Mouse (Mus musculus): ENCODE results near the gene Actn4. TPM values are rescaled to one million over a fixed set of nuclear protein-coding genes. Genes with fewer than 3 reads are reported as not detected.
"Not testable (repeated sequence)": the region's sequence is repeated elsewhere in the genome, so short reads cannot be mapped to it uniquely, and the experiment has no call there.

Gene Actn4
- polyA plus RNA-seq, 1 experiment from 2014 or later, result 216 TPM

GRCm38 (mm10) chr7:28983141-28983564 is 21.0 kb upstream of the Actn4 start:
- Histone ChIP-seq H3K9me3 (no peaks in the 10 kb centered on the region), H3K36me3 (peaks cover 20% of the 10 kb centered on the region), H3K27ac (peak overlapping the region; percentile 85), H3K4me1 (replicated peaks) (peaks cover 26% of the 10 kb centered on the region), H3K27me3 (ENCODE audit: insufficient read depth, poor library complexity, severe bottlenecking) (no peaks in the 10 kb centered on the region), H3K4me3 (peak overlapping the region; percentile 70)
- WGBS, result 73% methylated on average over 11 of the region's 11 CpGs
- DNase-seq (ENCODE audit: low spot score), result no peak

GRCm38 (mm10) chr7:28982274-28983013 is 20.3 kb upstream of the Actn4 start:
- no peak for DNase-seq (ENCODE audit: low spot score)
- no peaks in the 10 kb centered on the region for H3K27me3 ChIP-seq (ENCODE audit: insufficient read depth, poor library complexity, severe bottlenecking)
- H3K4me1 ChIP-seq (replicated peaks), result peaks cover 26% of the 10 kb centered on the region
- H3K9me3 ChIP-seq, result no peaks in the 10 kb centered on the region
- H3K36me3 ChIP-seq, result peaks cover 27% of the 10 kb centered on the region
- peak overlapping the region; percentile 85 for H3K27ac ChIP-seq
- H3K4me3 ChIP-seq, result peak overlapping the region; percentile 70
- 15% methylated on average over 19 of the region's 19 CpGs for WGBS

DNA sequence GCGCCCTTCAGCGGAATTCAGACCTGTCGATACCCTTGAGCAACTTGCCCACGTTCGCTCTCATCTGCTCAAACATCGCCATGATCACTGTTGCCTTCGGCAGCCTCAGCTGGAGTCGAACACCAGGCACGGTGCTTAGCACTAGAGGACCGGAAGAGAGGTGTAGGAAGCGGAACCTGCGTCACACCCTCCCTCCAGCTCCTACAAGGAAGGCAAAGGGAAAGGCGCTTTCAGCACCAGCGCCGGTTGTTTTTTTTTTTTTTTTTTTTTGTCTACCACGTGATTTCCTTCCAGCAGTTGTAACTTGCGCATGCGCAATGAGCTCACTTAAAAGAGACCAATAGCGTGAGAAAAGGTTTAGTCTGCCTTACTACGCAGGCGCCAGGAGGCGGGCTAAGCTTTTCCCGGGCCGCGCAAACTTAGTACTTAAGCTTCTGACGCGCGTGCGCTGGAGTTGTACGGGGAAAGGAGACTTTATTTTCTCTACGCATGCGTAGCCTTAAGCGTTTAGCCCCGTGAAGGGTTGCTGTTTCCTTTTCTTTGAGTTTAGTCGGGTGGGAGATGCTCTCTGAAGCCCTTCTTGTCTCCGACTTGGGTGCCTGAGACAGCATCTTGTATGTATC is 19.6 kb upstream of the Actn4 start, which contains the start of the genes Eif3k and Map4k1:
TSS of gene Eif3k (minus strand) at position 214 of the 623 bp plus-strand sequence.
TSS of gene Map4k1 (plus strand) at position 400 of the 623 bp plus-strand sequence.
- DNase-seq (ENCODE audit: low spot score), result peak; percentile 97
- H3K27me3 ChIP-seq (ENCODE audit: insufficient read depth, poor library complexity, severe bottlenecking), result no peaks in the 10 kb centered on the region
- H3K36me3 ChIP-seq, result peaks cover 34% of the 10 kb centered on the region
- peak within 1 kb of the TSS; percentile 70 for H3K4me3 ChIP-seq
- H3K9me3 ChIP-seq, result no peaks in the 10 kb centered on the region
- WGBS, result under 1% methylated on average over 36 of the region's 36 CpGs
- peaks cover 26% of the 10 kb centered on the region for H3K4me1 ChIP-seq (replicated peaks)
- H3K27ac ChIP-seq, result peak within 1 kb of the TSS; percentile 85

GRCm38 (mm10) chr7:28977556-28977955 is 15.4 kb upstream of the Actn4 start:
- H3K27me3 ChIP-seq (ENCODE audit: insufficient read depth, poor library complexity, severe bottlenecking), result no peaks in the 10 kb centered on the region
- no peak for DNase-seq (ENCODE audit: low spot score)
- H3K9me3 ChIP-seq, result no peaks in the 10 kb centered on the region
- H3K4me3 ChIP-seq, result no peak overlapping the region
- H3K4me1 ChIP-seq (replicated peaks), result peaks cover 14% of the 10 kb centered on the region
- no peak overlapping the region for H3K27ac ChIP-seq
- 92% methylated on average over 9 of the region's 9 CpGs for WGBS
- peaks cover 71% of the 10 kb centered on the region for H3K36me3 ChIP-seq

DNA sequence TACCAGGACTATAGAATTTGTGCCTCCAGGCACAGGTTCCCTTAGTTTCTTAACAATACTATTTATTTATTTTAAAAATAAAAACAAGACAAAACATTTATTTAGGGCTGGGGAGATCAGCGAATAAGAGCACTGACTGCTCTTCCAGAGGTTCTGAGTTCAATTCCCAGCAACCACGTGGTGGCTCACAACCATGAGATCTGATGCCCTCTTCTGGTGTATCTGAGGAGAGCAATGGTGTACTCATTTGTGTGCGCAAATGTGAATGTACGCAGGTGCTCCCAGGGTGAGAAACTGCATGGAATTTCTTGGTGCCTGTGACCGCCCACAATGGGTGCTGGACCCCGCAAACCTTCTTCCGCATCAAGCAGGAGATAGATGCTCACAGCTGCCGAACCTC is 10.9 kb upstream of the Actn4 start:
- 84% methylated on average over 8 of the region's 8 CpGs for WGBS
- Histone ChIP-seq H3K4me1 (replicated peaks) (peaks cover 5% of the 10 kb centered on the region; the same call in 1 of the 2 replicates), H3K27ac (no peak overlapping the region), H3K27me3 (ENCODE audit: insufficient read depth, poor library complexity, severe bottlenecking) (no peaks in the 10 kb centered on the region), H3K9me3 (no peaks in the 10 kb centered on the region), H3K4me3 (no peak overlapping the region), H3K36me3 (peaks cover 85% of the 10 kb centered on the region)
- DNase-seq (ENCODE audit: low spot score), result no peak

DNA sequence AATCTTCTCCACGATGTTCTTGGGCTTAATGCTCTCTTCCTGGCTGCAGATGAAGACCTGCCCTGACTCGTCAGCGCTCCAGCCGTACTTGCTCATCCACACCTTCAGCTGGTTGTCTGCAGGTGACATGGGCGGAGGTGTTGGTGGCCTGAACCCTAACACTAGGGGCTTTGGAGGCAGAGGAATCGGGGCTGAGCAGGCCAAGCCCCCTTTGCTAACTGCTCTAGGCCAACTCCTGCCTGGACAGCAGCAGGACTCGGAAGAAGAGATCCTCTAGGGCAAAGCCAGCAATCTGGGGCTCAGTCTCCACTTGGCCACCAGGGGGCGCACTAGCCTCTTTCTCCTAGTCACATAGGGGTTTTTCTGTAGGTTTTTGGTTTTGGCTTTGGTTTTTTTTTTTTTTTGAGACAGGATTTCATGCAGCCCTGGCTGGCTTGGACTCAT is 10.4 kb upstream of the Actn4 start:
- H3K9me3 ChIP-seq, result no peaks in the 10 kb centered on the region
- DNase-seq (ENCODE audit: low spot score), result peak; percentile 76
- H3K36me3 ChIP-seq, result peaks cover 80% of the 10 kb centered on the region
- no peak overlapping the region for H3K27ac ChIP-seq
- 73% methylated on average over 8 of the region's 8 CpGs for WGBS
- peaks cover 5% of the 10 kb centered on the region; the same call in 1 of the 2 replicates for H3K4me1 ChIP-seq (replicated peaks)
- no peaks in the 10 kb centered on the region for H3K27me3 ChIP-seq (ENCODE audit: insufficient read depth, poor library complexity, severe bottlenecking)
- no peak overlapping the region for H3K4me3 ChIP-seq

- 87% methylated on average over 6 of the region's 6 CpGs for WGBS
- Histone ChIP-seq H3K27ac (no peak overlapping the region), H3K4me3 (no peak overlapping the region), H3K4me1 (replicated peaks) (peaks cover 5% of the 10 kb centered on the region; the same call in 1 of the 2 replicates), H3K27me3 (ENCODE audit: insufficient read depth, poor library complexity, severe bottlenecking) (no peaks in the 10 kb centered on the region), H3K36me3 (peaks cover 72% of the 10 kb centered on the region), H3K9me3 (no peaks in the 10 kb centered on the region)
- DNase-seq (ENCODE audit: low spot score), result no peak
Observed at GRCm38 (mm10) chr7:28971770-28972269, 9.7 kb upstream of the Actn4 start.

- Histone ChIP-seq H3K27me3 (ENCODE audit: insufficient read depth, poor library complexity, severe bottlenecking) (no peaks in the 10 kb centered on the region), H3K4me3 (no peak overlapping the region), H3K27ac (no peak overlapping the region), H3K36me3 (peaks cover 65% of the 10 kb centered on the region), H3K4me1 (replicated peaks) (peaks cover 5% of the 10 kb centered on the region; the same call in 1 of the 2 replicates), H3K9me3 (no peaks in the 10 kb centered on the region)
- 93% methylated on average over 7 of the region's 7 CpGs for WGBS
- no peak for DNase-seq (ENCODE audit: low spot score)
Observed at GRCm38 (mm10) chr7:28971029-28971428, 8.9 kb upstream of the Actn4 start.

GRCm38 (mm10) chr7:28969672-28970394 is 7.7 kb upstream of the Actn4 start:
- H3K4me3 ChIP-seq, result no peak overlapping the region
- no peak for DNase-seq (ENCODE audit: low spot score)
- peaks cover 5% of the 10 kb centered on the region; the same call in 1 of the 2 replicates for H3K4me1 ChIP-seq (replicated peaks)
- H3K27me3 ChIP-seq (ENCODE audit: insufficient read depth, poor library complexity, severe bottlenecking), result no peaks in the 10 kb centered on the region
- no peaks in the 10 kb centered on the region for H3K9me3 ChIP-seq
- H3K27ac ChIP-seq, result no peak overlapping the region
- 83% methylated on average over 12 of the region's 12 CpGs for WGBS
- H3K36me3 ChIP-seq, result peaks cover 56% of the 10 kb centered on the region

DNA sequence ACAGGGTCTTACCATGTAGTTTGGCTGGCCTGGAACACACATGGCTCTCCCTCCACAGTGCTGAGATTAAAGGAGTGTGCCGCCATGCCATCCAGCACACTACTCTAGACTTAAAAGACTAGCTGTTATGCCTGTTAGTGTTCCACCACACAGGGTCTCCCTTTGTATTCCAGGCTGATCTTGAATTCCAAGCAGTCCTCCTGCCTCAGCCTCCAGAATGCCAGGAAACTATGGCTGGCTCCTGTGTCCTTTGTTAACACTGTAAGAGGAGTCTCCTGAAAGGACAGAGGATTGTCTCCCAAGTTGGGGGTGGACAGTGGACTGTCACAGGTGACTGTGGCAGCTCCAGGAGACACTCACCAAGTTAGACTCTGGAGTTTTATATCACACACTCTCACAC is 7.1 kb upstream of the Actn4 start:
- H3K9me3 ChIP-seq, result no peaks in the 10 kb centered on the region
- 90% methylated on average over 1 of the region's 1 CpGs for WGBS
- no peak for DNase-seq (ENCODE audit: low spot score)
- peaks cover 50% of the 10 kb centered on the region for H3K36me3 ChIP-seq
- no peak overlapping the region for H3K27ac ChIP-seq
- H3K4me1 ChIP-seq (replicated peaks), result peaks cover 5% of the 10 kb centered on the region; the same call in 1 of the 2 replicates
- H3K27me3 ChIP-seq (ENCODE audit: insufficient read depth, poor library complexity, severe bottlenecking), result no peaks in the 10 kb centered on the region
- no peak overlapping the region for H3K4me3 ChIP-seq

- not testable (repeated sequence) for H3K27ac ChIP-seq; H3K4me1 ChIP-seq (replicated peaks); DNase-seq (ENCODE audit: low spot score); H3K27me3 ChIP-seq (ENCODE audit: insufficient read depth, poor library complexity, severe bottlenecking); H3K4me3 ChIP-seq; H3K9me3 ChIP-seq
- WGBS, result 94% methylated on average over 8 of the region's 8 CpGs
- H3K36me3 ChIP-seq, result peaks cover 39% of the 10 kb centered on the region
Observed at GRCm38 (mm10) chr7:28968120-28968519, 6.0 kb upstream of the Actn4 start.

GRCm38 (mm10) chr7:28966751-28967505 is 4.8 kb upstream of the Actn4 start:
- no peak for DNase-seq (ENCODE audit: low spot score)
- Histone ChIP-seq H3K4me3 (no peak overlapping the region), H3K27me3 (ENCODE audit: insufficient read depth, poor library complexity, severe bottlenecking) (no peaks in the 10 kb centered on the region), H3K27ac (no peak overlapping the region), H3K9me3 (no peaks in the 10 kb centered on the region), H3K4me1 (replicated peaks) (peaks cover 17% of the 10 kb centered on the region), H3K36me3 (peaks cover 28% of the 10 kb centered on the region)
- 73% methylated on average over 4 of the region's 4 CpGs for WGBS

All from hindbrain, embryonic 10.5 days (tissue).